Comparison of ENCODE assay signal across 18 mouse cellular contexts in genomic region chr5:64884865-64885439, GRCm38 (mm10). TPM values are rescaled to one million over a fixed set of nuclear protein-coding genes. Genes with fewer than 3 reads are reported as not detected.
A peak's percentile ranks its signal among the peaks of the same experiment; 100 is the strongest.
DNase-seq lines count a peak whose midpoint lies in the region; ATAC-seq and TF ChIP-seq lines count a peak whose summit lies in the region.
"Had no signal": no experiment of that assay in that cellular context is flagged by ENCODE, and none has a peak within 500 bp of the region (broad histone marks: within the 10 kb centered on the region; RNA-seq: fewer than 3 reads in every experiment).

No protein-coding gene starts in this region.

- no peak for TF ChIP-seq POLR2A in thymus, adult 2 months (IDR thresholded peaks at IDR 0.05; ENCODE audit: control insufficient read depth, extremely low read depth, insufficient read depth, low read length, poor library complexity)

- no peaks in the 10 kb centered on the region for H3K27me3 ChIP-seq in heart, embryonic 15.5 days
- no peaks in the 10 kb centered on the region; the same call in 1 of the 2 replicates for H3K27me3 ChIP-seq in thymus, adult 2 months (ENCODE audit: control insufficient read depth, insufficient read depth, low read length)
- H3K27me3 ChIP-seq in embryonic facial prominence, embryonic 10.5 days (replicated peaks; ENCODE audit: low read depth, poor library complexity, severe bottlenecking), result no peaks in the 10 kb centered on the region
- H3K27me3 ChIP-seq: embryonic facial prominence, embryonic 12.5 days; limb, embryonic 13.5 days; midbrain, embryonic 13.5 days; neural tube, embryonic 12.5 days had no signal

- H3K9me3 ChIP-seq in heart, embryonic 15.5 days (replicated peaks), result 0 out of 2 replicates have a peak, but pooled peaks cover 6% of the 10 kb centered on the region
- H3K9me3 ChIP-seq in embryonic facial prominence, embryonic 10.5 days, result peaks cover 8% of the 10 kb centered on the region

- TF ChIP-seq CTCF in thymus, adult 2 months (IDR thresholded peaks at IDR 0.05; ENCODE audit: borderline replicate concordance, control insufficient read depth, extremely low read depth, insufficient read depth, low read length, poor library complexity), result no peak

- H3K4me2 ChIP-seq in heart, embryonic 15.5 days, result no peak overlapping the region
- H3K4me2 ChIP-seq: embryonic facial prominence, embryonic 12.5 days; limb, embryonic 13.5 days; midbrain, embryonic 13.5 days; neural tube, embryonic 12.5 days had no signal

- no peak for DNase-seq in heart, postnatal 10 days
- DNase-seq in thymus, adult 2 months, result no peak
- no peak for DNase-seq in thymus, postnatal 10 days (ENCODE audit: low spot score in 2 of 2)
- no peak for DNase-seq in embryonic facial prominence, embryonic 10.5 days (ENCODE audit: low spot score)
- DNase-seq in cerebellum, postnatal 10 days, result no peak
- DNase-seq in layer of hippocampus, adult 9-10 months (ENCODE audit: low spot score), result no peak
- DNase-seq in frontal cortex, postnatal 10 days (ENCODE audit: low spot score in 2 of 2), result no peak
- DNase-seq: cerebellum, adult 18-20 months; gastrocnemius, adult 2 months; retina, postnatal 1 day; thymus, adult 18-20 months had no signal

- no peak for ATAC-seq in heart, embryonic 15.5 days (replicated peaks; ENCODE audit: insufficient number of reproducible peaks, insufficient read depth, low FRiP score, low read depth)
- ATAC-seq: intestine, postnatal 0 days; midbrain, embryonic 13.5 days had no signal

- intact Hi-C loops in heart, postnatal 10 days (cut with DNase I), result loop anchor here (1.0 to 10.0 kb wide), 4 partner anchors 48 to 360 kb away; partner anchors contain the start of genes Tlr1 and Tlr6

- H3K36me3 ChIP-seq in heart, embryonic 15.5 days, result no peaks in the 10 kb centered on the region
- H3K36me3 ChIP-seq in thymus, adult 2 months (ENCODE audit: control insufficient read depth, insufficient read depth, low read length), result no peaks in the 10 kb centered on the region
- H3K36me3 ChIP-seq in embryonic facial prominence, embryonic 10.5 days (replicated peaks), result no peaks in the 10 kb centered on the region
- H3K36me3 ChIP-seq: embryonic facial prominence, embryonic 12.5 days; limb, embryonic 13.5 days; midbrain, embryonic 13.5 days; neural tube, embryonic 12.5 days had no signal

- H3K4me3 ChIP-seq in heart, embryonic 15.5 days, result no peak overlapping the region
- H3K4me3 ChIP-seq in thymus, adult 2 months (ENCODE audit: control insufficient read depth, insufficient read depth, low read length), result no peak overlapping the region
- H3K4me3 ChIP-seq in embryonic facial prominence, embryonic 10.5 days, result no peak overlapping the region
- H3K4me3 ChIP-seq: embryonic facial prominence, embryonic 12.5 days; left cerebral cortex, adult 2 months; limb, embryonic 13.5 days; midbrain, embryonic 13.5 days; neural tube, embryonic 12.5 days had no signal

- no peak overlapping the region for H3K9ac ChIP-seq in heart, embryonic 15.5 days
- H3K9ac ChIP-seq: embryonic facial prominence, embryonic 12.5 days; limb, embryonic 13.5 days; midbrain, embryonic 13.5 days; neural tube, embryonic 12.5 days had no signal

- H3K4me1 ChIP-seq in heart, embryonic 15.5 days (replicated peaks), result peaks cover 14% of the 10 kb centered on the region
- H3K4me1 ChIP-seq in thymus, adult 2 months (replicated peaks; ENCODE audit: control insufficient read depth, insufficient read depth, low read length), result peaks cover 17% of the 10 kb centered on the region
- H3K4me1 ChIP-seq in embryonic facial prominence, embryonic 10.5 days, result peaks cover 25% of the 10 kb centered on the region
- H3K4me1 ChIP-seq: midbrain, embryonic 13.5 days; neural tube, embryonic 12.5 days had no signal

- H3K27ac ChIP-seq in heart, embryonic 15.5 days, result 0 out of 2 replicates have a peak overlapping the region, but pooled peaks have one; percentile 33
- H3K27ac ChIP-seq in thymus, adult 2 months (ENCODE audit: control insufficient read depth, insufficient read depth, low read length), result peak overlapping the region; percentile 68
- peak overlapping the region; percentile 24; the same call in 1 of the 2 replicates for H3K27ac ChIP-seq in embryonic facial prominence, embryonic 10.5 days (replicated peaks)
- H3K27ac ChIP-seq: embryonic facial prominence, embryonic 12.5 days; limb, embryonic 13.5 days; midbrain, embryonic 13.5 days; neural tube, embryonic 12.5 days had no signal

- 78% methylated on average over 13 of the region's 13 CpGs for WGBS in heart, embryonic 15.5 days
- WGBS in thymus, adult 2 months, result 60% methylated on average over 13 of the region's 13 CpGs
- WGBS in embryonic facial prominence, embryonic 10.5 days, result 87% methylated on average over 13 of the region's 13 CpGs

RNA-seq across cellular contexts. Expression of gene Tlr1, which starts 48.4 kb away (rescaled TPM):
- polyA plus RNA-seq in heart, embryonic 15.5 days (2015; fragmentation: Nextera tagmentation; extraction: Ambion mirVana), result 0.48 and 0.82 TPM in 2 replicates
- total RNA-seq in heart, postnatal 10 days (2021), result under 1 TPM; 0.34 to 0.67 TPM
- polyA plus RNA-seq in thymus, adult 2 months (2012; rRNA removed), result 4.4 and 4.7 TPM in 2 replicates
- polyA plus RNA-seq in embryonic facial prominence, embryonic 10.5 days (2016; fragmentation: Nextera tagmentation; extraction: Ambion mirVana), result 0.31 and 0.35 TPM in 2 replicates
